Mouse (Mus musculus) activated CD4-positive, CD25-positive, alpha-beta regulatory T cell, adult 9 weeks (primary cell): ENCODE data around the gene Tmem177. TPM values are rescaled to one million over a fixed set of nuclear protein-coding genes. Genes with fewer than 3 reads are reported as not detected.

Source experiments
- polyA plus RNA-seq: library from polyadenylated mRNA; unstranded; fragments of 100-300 nt; shearing (Covaris generic); gene quantifications from one replicate; pipeline ENCODE4 v1.2.1, GENCODE M21; 2017

The Tmem177 gene
- polyA plus RNA-seq, result 7.5 TPM

GRCm38 (mm10) chr1:119912953-119913814 lies at the start of gene Tmem177:
TSS of gene Tmem177 (minus strand) at chr1:119913208.

Other genes with a start within 250 kb of the Tmem177 start
- gene Ptpn4, start 75.6 kb downstream of the Tmem177 start, polyA plus RNA-seq, result 10.7 TPM
- gene Cfap221, start 84.0 kb upstream of the Tmem177 start, polyA plus RNA-seq, result not detected
- not detected for gene Sctr, start 93.7 kb upstream of the Tmem177 start, polyA plus RNA-seq
- gene Tmem37, start 160.9 kb upstream of the Tmem177 start, polyA plus RNA-seq, result 1.3 TPM
- gene Dbi, start 207.9 kb upstream of the Tmem177 start, polyA plus RNA-seq, result 221 TPM
- 28.8 TPM for gene 3110009E18Rik, start 208.0 kb upstream of the Tmem177 start, polyA plus RNA-seq